Mouse (Mus musculus): Measurements from ENCODE around the gene Wnt10a.

Wnt10a gene

DNA sequence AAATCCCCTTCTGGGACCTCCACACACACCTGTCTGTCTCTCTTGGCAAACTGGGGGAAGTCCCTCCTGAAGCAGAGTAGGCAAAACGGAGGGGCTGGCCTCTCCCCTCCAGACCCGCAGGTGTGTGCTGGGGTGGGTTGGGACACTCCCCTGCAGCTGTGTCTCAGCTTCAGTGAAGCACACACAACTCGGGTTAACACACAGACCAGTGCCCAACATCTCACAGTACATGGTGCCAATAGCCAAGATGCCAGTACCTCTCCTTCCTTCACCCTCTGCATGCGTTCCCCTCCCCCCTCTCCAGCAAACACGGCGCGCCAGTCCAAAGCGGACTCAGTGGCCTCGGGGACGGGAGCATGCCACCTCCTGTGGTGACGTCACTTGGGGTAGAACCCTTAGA, at the start of gene Wnt10a:
Gene Wnt10a, plus strand, starts transcription at position 268 of the 400 bp plus-strand sequence.
- in situ Hi-C loops (cut with MboI; ENCODE audit: low sequenced_read_pairs): no loop called here

DNA sequence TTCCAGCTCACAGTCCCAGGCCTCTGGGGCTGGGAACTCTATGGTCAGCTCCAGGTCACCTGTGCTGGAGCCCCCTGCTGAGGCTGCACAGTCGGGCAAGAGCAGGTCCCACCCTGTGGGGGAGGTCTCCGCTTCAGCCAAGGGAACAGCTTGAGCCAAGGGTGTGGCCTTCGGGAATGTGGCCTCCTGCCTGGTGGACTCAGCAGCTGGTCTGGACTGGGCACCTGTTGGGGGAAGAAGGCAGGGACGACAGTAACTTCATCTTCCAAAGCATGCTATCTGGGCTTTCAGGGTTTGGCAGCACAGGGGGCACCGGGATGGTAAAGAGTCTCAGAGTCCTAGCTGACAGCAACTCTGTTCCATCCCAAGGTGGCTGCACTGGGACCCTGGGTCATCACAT, 44.0 kb upstream of the Wnt10a start:
- in situ Hi-C loops (cut with MboI; ENCODE audit: low sequenced_read_pairs): no loop called here

DNA sequence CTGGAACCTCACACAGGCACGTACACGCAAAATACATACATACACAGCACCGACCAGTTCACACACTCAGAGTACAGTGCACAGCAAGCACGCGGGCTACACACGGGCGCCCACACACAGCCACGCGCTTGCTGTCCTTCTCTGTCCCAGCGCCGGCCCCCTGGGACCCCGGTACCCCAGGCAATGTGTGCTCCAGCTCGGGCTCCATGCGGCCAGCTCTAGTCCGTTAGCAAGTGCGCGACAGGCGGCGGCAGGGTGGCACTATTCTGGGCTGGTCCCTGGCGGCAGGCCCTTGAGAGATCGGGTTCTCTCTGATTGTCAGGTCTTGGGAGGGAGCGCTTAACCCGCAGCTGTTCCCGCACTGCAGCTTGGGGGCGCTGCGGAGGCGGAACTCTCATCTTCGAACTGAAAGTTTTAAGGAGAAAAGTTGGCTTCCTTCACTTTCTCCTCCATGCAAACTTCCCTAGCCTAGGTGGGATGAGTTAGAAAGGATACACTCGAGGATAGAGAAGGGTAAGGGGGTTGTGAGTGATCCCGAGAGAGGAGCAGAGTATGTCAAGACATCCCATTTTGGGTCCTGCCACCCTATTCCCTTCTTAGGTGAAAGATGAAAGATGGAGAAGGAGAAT, 42.6 kb upstream of the Wnt10a start, which contains the start of gene Prkag3:
Gene Prkag3, minus strand, starts transcription at position 579 of the 629 bp plus-strand sequence.
- in situ Hi-C loops (cut with MboI; ENCODE audit: low sequenced_read_pairs): no loop called here

DNA sequence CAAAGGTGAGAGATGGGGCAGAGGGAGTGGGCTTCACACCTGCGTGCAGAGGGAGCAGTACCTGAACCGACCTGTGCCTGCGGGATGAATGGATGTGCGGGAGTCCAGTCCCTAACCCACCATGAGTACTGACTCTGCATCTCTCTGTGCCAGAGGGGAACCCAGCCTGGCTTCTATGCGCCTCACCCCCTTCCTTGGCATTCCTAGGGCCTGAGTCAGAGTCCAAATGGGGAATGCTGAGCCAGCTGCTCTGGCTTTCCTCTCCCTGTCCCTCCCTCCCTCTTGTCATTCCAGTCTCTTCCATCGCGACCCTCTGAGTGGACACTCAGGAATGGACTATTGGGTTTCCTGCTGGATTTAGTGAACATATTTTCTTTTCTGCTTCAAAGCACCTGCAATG, 42.0 kb upstream of the Wnt10a start:
- in situ Hi-C loops (cut with MboI; ENCODE audit: low sequenced_read_pairs): no loop called here

GRCm38 (mm10) chr1:74750683-74751082, 40.6 kb upstream of the Wnt10a start:
- in situ Hi-C loops (cut with MboI; ENCODE audit: low sequenced_read_pairs): no loop called here

GRCm38 (mm10) chr1:74752150-74752549, 39.2 kb upstream of the Wnt10a start:
- in situ Hi-C loops (cut with MboI; ENCODE audit: low sequenced_read_pairs): no loop called here

- in situ Hi-C loops (cut with MboI; ENCODE audit: low sequenced_read_pairs): no loop called here
Measured at GRCm38 (mm10) chr1:74752833-74753232, 38.5 kb upstream of the Wnt10a start.

- in situ Hi-C loops (cut with MboI; ENCODE audit: low sequenced_read_pairs): no loop called here
Measured at GRCm38 (mm10) chr1:74753266-74753974, 37.9 kb upstream of the Wnt10a start.

- in situ Hi-C loops (cut with MboI; ENCODE audit: low sequenced_read_pairs): no loop called here
Measured at GRCm38 (mm10) chr1:74754175-74754785, 37.0 kb upstream of the Wnt10a start.

- in situ Hi-C loops (cut with MboI; ENCODE audit: low sequenced_read_pairs): no loop called here
Measured at GRCm38 (mm10) chr1:74759773-74760172, 31.5 kb upstream of the Wnt10a start.

- in situ Hi-C loops (cut with MboI; ENCODE audit: low sequenced_read_pairs): no loop called here
Measured at GRCm38 (mm10) chr1:74763081-74763480, 28.2 kb upstream of the Wnt10a start.

DNA sequence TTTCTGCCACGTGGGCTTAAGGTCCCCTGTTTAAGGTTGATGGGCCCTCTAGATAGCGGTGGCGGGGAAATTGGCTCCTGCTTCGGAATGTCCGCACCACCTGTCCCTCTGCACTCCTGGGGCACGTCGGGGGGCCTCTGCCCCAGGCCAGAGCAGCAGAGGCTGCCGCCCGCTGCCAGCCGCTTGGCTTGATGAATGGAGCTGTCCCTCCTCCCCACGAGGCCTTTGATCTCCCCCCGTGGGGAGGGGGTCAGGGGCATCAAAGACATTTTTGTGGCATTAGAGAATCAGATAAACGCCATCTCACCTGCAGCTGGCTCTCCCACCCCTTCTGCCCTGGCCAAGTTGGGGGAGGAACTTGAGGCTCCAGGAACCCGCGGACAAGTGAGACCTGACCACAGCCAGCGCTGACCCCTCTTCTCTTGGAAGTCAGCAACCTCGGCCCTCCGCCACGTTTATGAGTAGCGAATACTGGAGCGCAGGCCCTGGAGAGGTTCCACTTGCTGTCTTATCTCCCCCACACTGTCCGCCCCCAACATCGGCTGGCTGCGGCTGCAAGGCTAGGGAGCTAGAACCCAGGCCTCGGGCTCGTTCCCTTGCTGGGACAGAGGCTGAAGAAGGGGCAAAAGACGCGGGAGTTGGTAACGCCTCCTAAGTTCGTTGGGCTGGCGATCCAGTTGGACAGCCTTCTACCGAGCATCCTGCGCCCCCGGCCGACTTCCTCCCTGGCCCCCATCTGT, 20.4 kb upstream of the Wnt10a start:
- in situ Hi-C loops (cut with MboI; ENCODE audit: low sequenced_read_pairs): no loop called here

DNA sequence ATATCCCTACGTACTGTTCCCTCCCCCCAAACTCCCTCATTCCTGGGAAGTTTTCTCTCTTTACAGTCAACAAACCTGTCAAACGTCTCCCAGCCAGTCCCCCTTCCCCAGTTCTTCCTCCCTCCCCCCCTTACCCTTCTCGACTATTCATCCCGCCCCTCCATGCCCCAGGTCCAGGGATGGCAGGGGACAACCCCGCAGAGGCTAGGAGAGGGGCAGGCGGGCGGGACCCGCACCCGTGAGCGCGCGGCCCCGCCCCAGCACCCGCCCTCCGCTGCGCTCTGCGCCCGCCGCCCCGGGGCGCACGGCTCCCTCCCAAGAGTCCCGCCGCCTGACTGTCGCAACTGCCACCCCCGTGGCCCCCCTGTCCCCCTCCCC, 19.9 kb upstream of the Wnt10a start:
- in situ Hi-C loops (cut with MboI; ENCODE audit: low sequenced_read_pairs): no loop called here

- in situ Hi-C loops (cut with MboI; ENCODE audit: low sequenced_read_pairs): no loop called here
Measured at GRCm38 (mm10) chr1:74771845-74771930, 19.6 kb upstream of the Wnt10a start, which contains the start of gene Wnt6. Gene Wnt6 (plus strand): TSS chr1:74771892.

- in situ Hi-C loops (cut with MboI; ENCODE audit: low sequenced_read_pairs): no loop called here
Measured at GRCm38 (mm10) chr1:74771931-74772620, 19.2 kb upstream of the Wnt10a start.

DNA sequence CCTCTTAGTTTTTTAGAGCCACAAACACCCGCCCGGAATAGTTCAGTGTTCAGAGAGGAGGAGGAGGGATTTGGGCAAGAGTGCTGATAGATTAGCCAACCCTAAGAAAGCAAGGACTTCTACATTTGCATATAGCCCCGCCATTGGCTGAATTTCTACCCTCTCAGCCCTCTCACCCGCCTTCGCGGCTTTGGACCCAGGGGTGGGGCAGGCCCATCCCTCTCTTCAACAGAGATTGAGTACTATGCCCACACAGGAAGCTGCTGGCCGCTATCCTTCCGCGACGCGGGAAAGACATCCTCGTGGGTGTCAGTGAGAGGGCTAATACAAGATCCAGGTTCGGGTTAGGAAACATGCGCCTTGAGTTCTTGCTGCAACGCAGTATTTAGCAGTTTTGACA, 18.2 kb upstream of the Wnt10a start:
- in situ Hi-C loops (cut with MboI; ENCODE audit: low sequenced_read_pairs): no loop called here

- in situ Hi-C loops (cut with MboI; ENCODE audit: low sequenced_read_pairs): no loop called here
Measured at GRCm38 (mm10) chr1:74774062-74774461, 17.3 kb upstream of the Wnt10a start.

- in situ Hi-C loops (cut with MboI; ENCODE audit: low sequenced_read_pairs): no loop called here
Measured at GRCm38 (mm10) chr1:74775816-74776215, 15.5 kb upstream of the Wnt10a start.

- in situ Hi-C loops (cut with MboI; ENCODE audit: low sequenced_read_pairs): no loop called here
Measured at GRCm38 (mm10) chr1:74778934-74779486, 12.3 kb upstream of the Wnt10a start.

- in situ Hi-C loops (cut with MboI; ENCODE audit: low sequenced_read_pairs): no loop called here
Measured at GRCm38 (mm10) chr1:74782045-74782444, 9.3 kb upstream of the Wnt10a start.

DNA sequence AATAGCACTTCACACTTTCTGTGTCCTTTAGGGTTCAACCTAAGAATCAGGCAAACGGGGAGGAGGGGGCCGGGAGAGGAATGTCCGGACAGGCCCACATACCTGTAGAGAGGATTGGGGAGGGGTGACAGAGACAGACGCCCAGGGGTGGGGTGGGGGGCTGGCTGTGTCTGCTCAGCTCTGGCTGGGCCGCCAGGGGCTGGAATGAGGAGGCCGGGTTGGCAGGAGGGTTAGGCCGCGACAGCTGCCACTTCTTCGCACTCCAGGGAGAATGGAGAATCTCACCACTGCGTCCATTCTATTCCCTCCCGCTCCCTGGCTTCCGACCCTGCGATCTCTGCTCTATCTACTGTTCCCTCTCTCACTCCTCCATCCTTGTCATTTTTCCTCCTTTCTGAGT, 7.8 kb upstream of the Wnt10a start:
- in situ Hi-C loops (cut with MboI; ENCODE audit: low sequenced_read_pairs): no loop called here
